Mouse (Mus musculus): Measurements from ENCODE around the gene Zbtb1.

- TF ChIP-seq POLR2AphosphoS5 (IDR thresholded peaks at IDR 0.05; ENCODE audit: insufficient replicate concordance, low read depth, low read length) (no peak), CTCF (IDR thresholded peaks at IDR 0.05; ENCODE audit: low read depth, low read length) (no peak), TAL1 (conservative IDR thresholded peaks at IDR 0.05; ENCODE audit: low read depth, low read length) (no peak), GATA1 (IDR thresholded peaks at IDR 0.05; ENCODE audit: borderline replicate concordance, low read length) (no peak), GATA2 (IDR thresholded peaks at IDR 0.05; ENCODE audit: borderline replicate concordance, low read depth, low read length) (no peak)
Measured at GRCm38 (mm10) chr12:76368201-76368789, 1.8 kb upstream of the Zbtb1 start.
